Mouse (Mus musculus): ENCODE measurements around the gene Shcbp1. TPM values are rescaled to one million over a fixed set of nuclear protein-coding genes. Genes with fewer than 3 reads are reported as not detected.
"Not testable (repeated sequence)": the region's sequence is repeated elsewhere in the genome, so short reads cannot be mapped to it uniquely, and the experiment has no call there.

Shcbp1 gene
- polyA plus RNA-seq (2016; fragmentation: Nextera tagmentation; extraction: Ambion mirVana), result 82.0 and 93.2 TPM in 2 replicates

DNA sequence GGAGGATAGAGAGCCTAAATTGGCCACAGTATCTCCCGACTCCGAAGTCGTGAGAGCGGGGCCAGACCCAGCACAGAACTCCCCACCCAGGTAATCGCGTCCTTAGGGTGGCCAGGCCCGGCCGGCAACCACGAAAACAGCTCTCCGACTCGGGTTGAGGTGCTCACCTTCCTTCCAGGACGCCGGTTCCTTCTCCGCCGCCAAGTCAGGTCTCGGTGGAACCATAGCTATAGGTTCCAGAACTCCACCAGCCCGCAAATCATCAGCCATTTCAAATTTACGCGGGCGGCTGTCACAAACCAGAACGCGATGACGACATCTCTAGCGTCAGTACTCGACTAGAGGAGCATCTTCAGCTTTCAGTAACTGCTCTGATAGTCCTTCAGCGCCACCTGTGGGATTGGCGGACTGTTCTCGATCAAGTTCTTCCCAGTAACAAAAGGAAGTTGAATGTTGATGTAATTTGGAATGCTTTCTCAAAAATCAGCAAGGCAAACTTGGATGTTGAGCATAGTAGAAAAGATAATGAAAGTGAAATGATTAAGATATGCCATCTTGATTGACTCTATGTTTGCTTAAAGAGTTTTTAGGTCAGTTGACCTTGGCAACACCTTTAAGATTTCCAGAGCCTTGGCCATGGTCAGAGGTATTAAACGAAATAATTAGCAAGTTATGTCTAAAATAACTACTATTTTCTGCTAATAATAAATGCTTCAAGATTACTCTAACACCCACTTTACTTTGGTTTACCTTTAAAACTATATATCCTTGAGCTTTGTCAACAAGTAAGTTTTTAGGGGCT lies at the start of gene Shcbp1:
Gene Shcbp1 (minus strand): TSS at position 314 of the 802 bp plus-strand sequence.
- peak within 1 kb of the TSS; percentile 86 for H3K27ac ChIP-seq (replicated peaks)
- WGBS, result 10% methylated on average over 29 of the region's 29 CpGs
- peaks cover 28% of the 10 kb centered on the region for H3K36me3 ChIP-seq
- H3K4me1 ChIP-seq, result peaks cover 11% of the 10 kb centered on the region
- DNase-seq (ENCODE audit: low spot score), result peak; percentile 87
- H3K4me3 ChIP-seq, result peak within 1 kb of the TSS; percentile 87
- H3K27me3 ChIP-seq (ENCODE audit: low read depth, poor library complexity, severe bottlenecking), result no peaks in the 10 kb centered on the region
- peaks cover 21% of the 10 kb centered on the region for H3K9me3 ChIP-seq (replicated peaks)

DNA sequence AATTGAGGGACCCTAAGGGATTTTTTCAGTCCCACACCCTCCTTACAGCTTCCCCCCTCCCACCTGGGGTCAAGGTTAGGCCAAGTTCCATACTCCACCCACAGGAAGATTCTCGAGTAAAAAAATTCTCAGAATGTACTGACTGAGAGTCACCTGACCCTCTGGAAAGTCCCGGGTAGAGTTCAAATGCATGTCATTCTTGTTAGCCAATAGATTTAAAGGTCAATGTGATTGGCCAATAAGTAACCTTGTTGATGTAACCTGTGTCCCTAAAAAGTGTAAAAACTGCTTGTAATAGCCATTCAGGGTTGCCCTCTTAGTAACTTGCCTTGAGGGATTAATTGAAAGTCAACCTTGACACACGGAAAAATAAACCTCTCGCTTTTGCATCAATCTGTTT lies 29.5 kb upstream of the Shcbp1 start:
- H3K27me3 ChIP-seq (ENCODE audit: low read depth, poor library complexity, severe bottlenecking), result no peaks in the 10 kb centered on the region
- H3K36me3 ChIP-seq, result no peaks in the 10 kb centered on the region
- WGBS, result 91% methylated on average over 4 of the region's 4 CpGs
- peaks cover 6% of the 10 kb centered on the region; the same call in 1 of the 2 replicates for H3K9me3 ChIP-seq (replicated peaks)
- no peak overlapping the region for H3K4me3 ChIP-seq
- H3K4me1 ChIP-seq, result no peaks in the 10 kb centered on the region
- H3K27ac ChIP-seq (replicated peaks), result no peak overlapping the region
- no peak for DNase-seq (ENCODE audit: low spot score)

GRCm38 (mm10) chr8:4800524-4801122 lies 21.3 kb upstream of the Shcbp1 start:
- no peak overlapping the region for H3K27ac ChIP-seq (replicated peaks)
- 50% methylated on average over 19 of the region's 19 CpGs for WGBS
- no peaks in the 10 kb centered on the region for H3K27me3 ChIP-seq (ENCODE audit: low read depth, poor library complexity, severe bottlenecking)
- DNase-seq (ENCODE audit: low spot score), result peak; percentile 43
- peaks cover 15% of the 10 kb centered on the region; the same call in 1 of the 2 replicates for H3K9me3 ChIP-seq (replicated peaks)
- no peaks in the 10 kb centered on the region for H3K4me1 ChIP-seq
- 0 out of 2 replicates have a peak overlapping the region, but pooled peaks have one; percentile 16 for H3K4me3 ChIP-seq
- H3K36me3 ChIP-seq, result no peaks in the 10 kb centered on the region

DNA sequence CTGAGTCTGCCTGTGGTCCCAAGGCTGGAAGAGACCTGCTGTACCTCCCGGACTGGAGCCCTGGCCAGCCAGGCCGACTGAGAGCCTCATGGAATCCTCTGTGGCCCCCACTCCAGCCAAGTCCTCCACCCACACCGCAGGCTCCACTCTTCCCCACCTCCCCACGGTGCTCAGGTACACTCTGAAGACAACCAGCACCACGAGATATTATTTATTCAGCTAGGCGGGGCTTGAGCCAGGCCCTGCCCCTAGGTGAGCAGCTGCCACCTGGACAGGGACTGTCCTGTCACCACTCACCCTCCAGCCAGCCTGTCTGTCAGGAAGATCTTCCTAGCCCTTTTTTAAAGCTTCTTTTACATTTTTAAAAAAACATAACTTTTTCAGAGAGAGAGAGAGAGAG lies 1.1 kb downstream of the Shcbp1 start:
- H3K9me3 ChIP-seq (replicated peaks), result peaks cover 28% of the 10 kb centered on the region
- WGBS, result 84% methylated on average over 6 of the region's 6 CpGs

DNA sequence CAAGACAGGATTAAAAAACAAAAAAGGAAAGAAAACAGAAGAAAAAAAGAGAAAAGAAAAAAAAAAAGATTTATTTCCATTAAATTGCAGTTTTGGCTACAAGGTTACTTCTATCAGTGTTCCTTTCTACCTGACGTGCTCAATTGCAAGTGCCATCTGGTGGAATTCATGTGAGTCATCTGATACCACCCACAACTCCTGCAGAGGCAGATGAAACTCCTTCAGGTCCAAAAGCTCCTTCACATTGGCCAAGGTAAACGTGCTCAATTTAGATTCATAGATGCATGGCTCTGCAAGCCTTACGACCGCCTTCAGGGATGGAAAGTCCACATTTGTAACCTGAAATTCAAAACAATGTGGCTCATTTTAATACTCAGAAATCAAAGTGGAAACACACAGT lies 14.6 kb downstream of the Shcbp1 start:
- Histone ChIP-seq H3K9me3 (replicated peaks) (no peaks in the 10 kb centered on the region), H3K36me3 (peaks cover 32% of the 10 kb centered on the region), H3K27me3 (ENCODE audit: low read depth, poor library complexity, severe bottlenecking) (no peaks in the 10 kb centered on the region), H3K4me1 (no peaks in the 10 kb centered on the region), H3K27ac (replicated peaks) (no peak overlapping the region), H3K4me3 (no peak overlapping the region)
- 93% methylated on average over 4 of the region's 4 CpGs for WGBS
- DNase-seq (ENCODE audit: low spot score), result no peak

More for the DNA sequence above, 1.1 kb downstream of the Shcbp1 start:
- H3K36me3 ChIP-seq, result peaks cover 40% of the 10 kb centered on the region
- peaks cover 11% of the 10 kb centered on the region for H3K4me1 ChIP-seq
- H3K4me3 ChIP-seq, result peak overlapping the region; percentile 87
- DNase-seq (ENCODE audit: low spot score), result no peak
- no peak overlapping the region for H3K27ac ChIP-seq (replicated peaks)
- no peaks in the 10 kb centered on the region for H3K27me3 ChIP-seq (ENCODE audit: low read depth, poor library complexity, severe bottlenecking)

GRCm38 (mm10) chr8:4753048-4753447 lies 26.3 kb downstream of the Shcbp1 start:
- 91% methylated on average over 5 of the region's 5 CpGs for WGBS
- no peaks in the 10 kb centered on the region for H3K27me3 ChIP-seq (ENCODE audit: low read depth, poor library complexity, severe bottlenecking)
- H3K27ac ChIP-seq (replicated peaks), result no peak overlapping the region
- H3K4me1 ChIP-seq, result no peaks in the 10 kb centered on the region
- no peak overlapping the region for H3K4me3 ChIP-seq
- no peak for DNase-seq (ENCODE audit: low spot score)
- H3K9me3 ChIP-seq (replicated peaks), result no peaks in the 10 kb centered on the region
- peaks cover 39% of the 10 kb centered on the region for H3K36me3 ChIP-seq

GRCm38 (mm10) chr8:4730942-4731341 lies 48.4 kb downstream of the Shcbp1 start:
- 47% methylated on average over 1 of the region's 1 CpGs for WGBS
- no peak for DNase-seq (ENCODE audit: low spot score)
- no peak overlapping the region for H3K4me3 ChIP-seq
- no peak overlapping the region for H3K27ac ChIP-seq (replicated peaks)
- H3K36me3 ChIP-seq, result peaks cover 13% of the 10 kb centered on the region
- H3K9me3 ChIP-seq (replicated peaks), result peaks cover 15% of the 10 kb centered on the region
- no peaks in the 10 kb centered on the region for H3K4me1 ChIP-seq
- no peaks in the 10 kb centered on the region for H3K27me3 ChIP-seq (ENCODE audit: low read depth, poor library complexity, severe bottlenecking)

DNA sequence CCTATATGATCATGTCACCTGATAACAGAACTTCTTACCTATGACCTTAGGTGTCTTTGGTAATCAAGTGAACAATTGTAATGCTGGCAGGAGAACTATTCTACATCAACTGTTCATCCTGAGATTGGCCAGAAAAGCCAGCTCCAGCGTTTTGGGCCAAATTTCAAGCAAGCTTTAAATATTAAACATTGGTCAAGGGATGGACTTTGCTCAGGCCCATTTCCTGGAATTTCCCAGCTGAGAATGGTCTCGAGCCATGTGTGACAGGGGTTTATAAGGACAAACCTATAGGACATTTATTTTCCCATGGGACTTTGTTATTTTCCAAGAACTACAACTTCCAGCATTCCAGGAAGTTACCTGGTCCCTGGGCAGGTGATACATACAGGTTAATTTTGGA lies 63.8 kb downstream of the Shcbp1 start:
- no peak overlapping the region for H3K4me3 ChIP-seq
- no peaks in the 10 kb centered on the region for H3K4me1 ChIP-seq
- DNase-seq (ENCODE audit: low spot score), result no peak
- no peaks in the 10 kb centered on the region for H3K36me3 ChIP-seq
- H3K27me3 ChIP-seq (ENCODE audit: low read depth, poor library complexity, severe bottlenecking), result no peaks in the 10 kb centered on the region
- H3K9me3 ChIP-seq (replicated peaks), result no peaks in the 10 kb centered on the region; the same call in 1 of the 2 replicates
- no peak overlapping the region for H3K27ac ChIP-seq (replicated peaks)
- WGBS, result 51% methylated on average over 2 of the region's 2 CpGs

DNA sequence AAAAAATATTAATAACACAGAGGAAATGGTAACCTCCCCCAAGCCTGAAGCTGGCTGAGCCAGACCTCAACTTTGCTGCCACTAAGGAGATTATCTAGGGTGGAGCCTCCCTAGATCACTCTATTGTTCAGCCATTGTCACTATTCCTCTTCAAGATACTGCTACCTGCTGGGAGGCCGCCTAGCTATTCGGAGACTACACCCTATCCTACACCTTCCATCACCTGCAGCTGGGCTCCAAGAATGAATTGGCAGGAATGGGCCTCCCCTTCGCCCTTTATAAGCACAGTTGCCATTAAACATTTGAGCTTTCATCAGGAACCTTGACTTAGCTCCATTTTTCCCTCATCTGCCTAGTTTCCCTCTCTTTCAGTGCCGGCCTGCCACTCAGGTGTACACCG lies 71.0 kb downstream of the Shcbp1 start:
- 70% methylated on average over 5 of the region's 5 CpGs for WGBS
- not testable (repeated sequence) for H3K27ac ChIP-seq (replicated peaks)

DNA sequence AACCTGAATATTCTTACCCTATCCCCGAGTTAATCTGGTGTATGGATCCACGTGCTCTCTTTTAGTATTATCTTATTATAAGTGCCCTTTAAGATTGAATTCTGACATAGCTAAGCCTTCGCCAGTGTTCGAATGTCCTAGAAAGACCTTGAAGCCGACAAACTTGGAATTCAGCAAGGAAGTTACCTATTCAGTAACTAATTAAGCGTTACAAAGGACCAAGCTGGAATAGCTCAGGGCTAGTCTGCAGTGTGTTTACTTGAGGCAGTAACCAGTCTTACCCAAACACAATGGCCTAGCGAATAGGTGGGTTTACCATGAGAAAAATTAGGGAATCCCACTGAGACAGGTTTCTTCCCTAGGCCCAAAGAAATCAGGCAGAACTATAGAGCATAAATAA lies 71.5 kb downstream of the Shcbp1 start:
- H3K27ac ChIP-seq (replicated peaks); H3K27me3 ChIP-seq (ENCODE audit: low read depth, poor library complexity, severe bottlenecking): not testable (repeated sequence)
- WGBS, result 88% methylated on average over 7 of the region's 7 CpGs

More for the DNA sequence above, 71.0 kb downstream of the Shcbp1 start:
- DNase-seq (ENCODE audit: low spot score); H3K4me1 ChIP-seq; H3K36me3 ChIP-seq; H3K27me3 ChIP-seq (ENCODE audit: low read depth, poor library complexity, severe bottlenecking); H3K4me3 ChIP-seq: not testable (repeated sequence)
- peaks cover 15% of the 10 kb centered on the region; the same call in 1 of the 2 replicates for H3K9me3 ChIP-seq (replicated peaks)

DNA sequence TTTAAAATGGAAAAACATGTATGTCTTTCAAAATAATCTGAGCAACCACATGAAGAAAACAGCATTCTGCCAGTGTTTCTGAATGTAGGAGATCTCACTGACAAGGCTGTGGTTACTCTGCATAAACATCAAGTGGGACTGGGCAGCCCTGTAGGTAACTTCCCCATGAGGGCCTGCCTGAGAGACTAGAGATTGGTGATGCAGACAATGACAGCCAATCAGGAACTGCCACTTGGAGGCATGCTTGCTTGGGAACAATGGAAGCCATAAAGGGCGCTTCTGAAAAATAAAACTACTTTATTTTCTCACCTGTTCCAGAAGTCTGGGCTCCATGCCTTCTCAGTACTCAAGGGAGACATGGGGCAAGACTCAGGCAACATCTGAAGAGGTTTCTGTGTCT lies 87.7 kb downstream of the Shcbp1 start:
- Histone ChIP-seq H3K4me3 (no peak overlapping the region), H3K27me3 (ENCODE audit: low read depth, poor library complexity, severe bottlenecking) (no peaks in the 10 kb centered on the region), H3K36me3 (no peaks in the 10 kb centered on the region), H3K9me3 (replicated peaks) (peaks cover 19% of the 10 kb centered on the region; the same call in 1 of the 2 replicates), H3K4me1 (no peaks in the 10 kb centered on the region), H3K27ac (replicated peaks) (no peak overlapping the region)
- no peak for DNase-seq (ENCODE audit: low spot score)
- 63% methylated on average over 1 of the region's 1 CpGs for WGBS

More for the DNA sequence above, 71.5 kb downstream of the Shcbp1 start:
- H3K4me1 ChIP-seq; H3K36me3 ChIP-seq; DNase-seq (ENCODE audit: low spot score); H3K4me3 ChIP-seq: not testable (repeated sequence)
- peaks cover 15% of the 10 kb centered on the region; the same call in 1 of the 2 replicates for H3K9me3 ChIP-seq (replicated peaks)

Measured in midbrain, embryonic 10.5 days (tissue).